Mouse (Mus musculus): ENCODE results near the gene Fam133b.

DNA sequence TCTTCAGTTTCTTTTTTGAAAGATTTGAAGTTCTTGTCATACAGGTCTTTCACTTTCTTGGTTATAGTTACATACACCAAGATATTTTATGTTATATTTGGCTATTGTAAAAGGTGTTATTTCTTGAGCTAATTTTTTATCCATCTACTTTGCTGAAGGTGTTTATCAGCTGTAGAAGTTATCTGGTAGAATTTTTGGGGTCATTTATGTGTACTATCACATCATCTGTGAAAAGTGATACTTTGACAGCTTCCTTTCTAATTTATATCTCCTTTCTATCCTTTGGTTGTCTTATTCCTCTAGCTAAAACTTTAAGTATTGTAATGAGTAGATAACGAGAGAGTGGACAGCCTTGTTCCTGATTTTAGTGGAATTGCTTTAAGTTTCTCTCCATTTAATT, 7.8 kb downstream of the Fam133b start:
- TF ChIP-seq FLI1 (IDR thresholded peaks at IDR 0.05; ENCODE audit: low read length) (no peak), GATA1 (IDR thresholded peaks at IDR 0.05; ENCODE audit: borderline replicate concordance, low read length) (no peak)
